Mouse (Mus musculus) spleen, adult 18-20 months (tissue): ENCODE results near the gene Dnajc2.
"Not testable (repeated sequence)": the region's sequence is repeated elsewhere in the genome, so short reads cannot be mapped to it uniquely, and the experiment has no call there.

Experiments used
- DNase-seq, 2 experiments: peaks; one replicate each; pipeline ENCODE4 v3.0.0; 2022; ENCODE audit warnings: mixed read lengths in 2 of 2

The Dnajc2 gene

DNA sequence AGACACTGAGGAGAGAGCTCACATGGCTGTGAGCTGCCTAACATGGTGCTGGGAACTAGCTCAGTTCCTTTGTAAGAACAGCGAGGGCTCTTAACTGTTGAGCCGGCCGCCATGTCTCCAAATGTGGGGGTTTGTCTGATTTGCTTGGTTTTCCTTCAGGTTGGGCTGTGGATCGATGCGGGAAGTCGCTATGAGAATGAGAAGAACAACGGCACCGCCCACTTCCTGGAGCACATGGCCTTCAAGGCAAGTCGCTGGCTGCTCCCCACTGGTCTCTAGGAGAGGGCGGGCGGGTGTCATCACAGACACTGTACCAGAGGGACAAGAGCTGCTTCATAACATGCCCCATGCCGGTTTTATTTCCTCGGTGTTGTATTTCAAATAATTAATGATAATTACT lies 45.2 kb downstream of the Dnajc2 start:
- no peak for DNase-seq

DNA sequence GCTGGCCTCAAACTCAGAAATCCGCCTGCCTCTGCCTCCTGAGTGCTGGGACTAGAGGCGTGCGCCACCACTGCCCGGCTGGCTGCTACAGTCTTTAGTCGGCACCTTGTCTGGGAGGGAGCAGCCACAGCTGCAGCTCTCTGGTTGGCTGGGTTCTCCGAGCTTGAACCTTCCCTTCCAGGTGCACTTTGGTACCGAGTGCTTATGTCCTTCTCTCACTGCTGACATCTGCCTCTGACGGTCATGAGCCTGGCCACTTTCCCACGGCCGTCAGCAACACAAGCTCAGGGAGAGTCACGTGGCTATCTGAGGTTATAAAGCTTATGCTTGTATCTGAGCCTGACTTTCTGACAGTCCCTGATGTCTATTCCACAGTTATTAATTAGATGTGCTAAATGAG lies 45.9 kb downstream of the Dnajc2 start:
- DNase-seq: no peak

DNA sequence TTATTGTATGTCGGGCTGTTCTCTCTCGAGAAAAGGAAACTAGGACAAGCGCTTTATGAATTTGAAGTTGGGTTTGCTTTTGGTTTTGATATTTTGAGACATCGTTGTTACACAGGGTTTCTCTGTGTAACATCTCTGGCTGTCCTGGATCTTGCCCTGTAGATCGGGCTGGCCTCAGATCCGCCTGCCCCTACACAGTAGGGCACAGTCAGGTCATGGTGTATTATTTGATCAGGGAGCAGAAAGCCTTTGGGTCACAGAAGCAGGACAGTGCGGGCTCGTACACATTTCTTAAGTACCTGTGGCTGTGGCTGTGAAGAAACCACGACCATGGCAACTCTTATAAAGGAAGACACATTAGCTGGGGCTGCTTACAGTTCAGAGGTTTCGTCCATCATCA lies 47.4 kb downstream of the Dnajc2 start:
- no peak for DNase-seq

DNA sequence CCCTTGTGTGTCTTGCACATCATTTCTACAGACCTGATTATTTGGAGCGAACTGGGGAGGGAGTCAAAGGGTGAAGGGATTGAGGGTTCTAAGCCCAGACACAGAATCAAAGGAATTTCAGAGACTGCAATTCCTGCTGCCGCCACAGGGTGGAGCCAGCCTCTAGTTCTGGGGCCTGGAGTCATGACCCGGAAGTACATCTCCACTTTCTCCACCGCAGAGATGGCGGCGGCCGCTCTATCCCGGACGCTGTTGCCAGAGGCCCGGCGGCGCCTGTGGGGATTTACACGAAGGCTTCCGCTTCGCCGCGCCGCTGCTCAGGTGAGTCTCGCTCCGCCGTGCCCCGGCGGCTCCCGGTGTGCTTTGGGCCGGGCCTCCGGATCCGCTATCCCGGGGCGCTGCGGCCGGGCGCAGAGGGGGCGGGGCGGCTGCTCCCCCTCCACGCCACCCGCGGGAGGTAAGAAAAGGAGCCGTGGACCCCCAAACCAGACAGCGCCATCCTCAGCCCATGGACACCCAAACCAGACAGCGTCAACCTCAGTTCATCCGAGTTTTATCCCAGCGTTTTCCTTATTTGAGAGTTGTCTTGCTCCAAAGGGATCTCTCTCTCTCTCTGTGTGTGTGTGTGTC lies 48.0 kb downstream of the Dnajc2 start, which contains the start of gene Pmpcb:
Gene Pmpcb, plus strand, starts transcription at position 186 of the 630 bp plus-strand sequence.
- peak; percentile 72 to 85 for DNase-seq

DNA sequence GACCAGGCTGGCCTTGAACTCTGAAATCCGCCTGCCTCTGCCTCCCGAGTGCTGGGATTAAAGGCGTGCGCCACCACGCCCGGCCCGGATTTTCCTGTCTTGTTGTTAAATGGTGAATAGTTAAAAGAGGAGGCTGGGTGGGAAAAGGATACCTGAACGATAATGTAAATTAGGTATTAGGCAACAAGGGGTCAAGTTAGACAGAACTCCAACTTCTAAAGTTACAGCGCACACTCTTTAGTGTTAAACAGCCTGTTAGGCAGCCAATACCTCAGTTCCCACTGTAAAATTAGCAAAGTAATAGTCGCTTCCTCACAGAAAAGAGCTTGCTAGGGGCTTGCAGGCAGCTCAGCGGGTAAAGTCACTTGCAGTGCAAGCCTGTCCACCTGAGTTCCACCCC lies 49.0 kb downstream of the Dnajc2 start:
- no peak for DNase-seq

DNA sequence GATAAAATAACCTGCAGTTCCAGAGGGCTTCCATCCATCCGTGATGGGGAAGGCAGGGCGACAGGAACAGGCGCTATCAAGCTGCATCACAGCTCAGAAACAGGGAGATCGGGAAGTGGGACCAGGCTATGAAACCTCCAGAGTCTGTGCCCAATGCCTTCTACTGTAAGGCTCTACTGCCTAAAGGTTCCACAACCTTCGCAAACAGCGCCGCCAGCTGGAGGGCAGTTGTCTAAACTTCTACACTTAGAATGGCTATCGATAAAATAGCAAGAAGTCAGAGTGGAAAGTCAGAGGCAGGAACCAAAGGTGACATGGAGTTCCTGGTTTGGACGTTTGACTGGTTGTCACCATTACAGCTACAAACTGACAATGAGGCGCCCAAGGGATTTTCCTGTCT lies 49.5 kb downstream of the Dnajc2 start:
- DNase-seq: peak; percentile 48 to 66

DNA sequence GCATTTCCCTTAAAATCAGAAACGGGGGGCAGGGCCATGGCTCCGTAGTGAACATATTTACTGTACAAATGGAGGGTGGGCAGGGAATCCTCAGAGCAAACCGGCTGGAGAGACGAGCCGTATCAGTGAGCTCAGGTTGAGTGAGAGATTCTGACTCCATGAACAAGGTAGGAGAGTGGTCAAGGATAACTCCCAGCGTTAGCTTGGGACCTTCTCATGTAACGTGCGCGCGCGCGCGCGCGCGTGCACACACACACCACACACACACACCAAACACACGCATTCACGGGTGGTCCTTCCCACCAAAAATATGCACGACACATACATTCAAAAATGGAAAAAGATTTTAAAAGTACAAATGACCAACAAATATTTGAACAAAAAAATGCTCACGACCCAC lies 50.0 kb downstream of the Dnajc2 start:
- DNase-seq: no peak

DNA sequence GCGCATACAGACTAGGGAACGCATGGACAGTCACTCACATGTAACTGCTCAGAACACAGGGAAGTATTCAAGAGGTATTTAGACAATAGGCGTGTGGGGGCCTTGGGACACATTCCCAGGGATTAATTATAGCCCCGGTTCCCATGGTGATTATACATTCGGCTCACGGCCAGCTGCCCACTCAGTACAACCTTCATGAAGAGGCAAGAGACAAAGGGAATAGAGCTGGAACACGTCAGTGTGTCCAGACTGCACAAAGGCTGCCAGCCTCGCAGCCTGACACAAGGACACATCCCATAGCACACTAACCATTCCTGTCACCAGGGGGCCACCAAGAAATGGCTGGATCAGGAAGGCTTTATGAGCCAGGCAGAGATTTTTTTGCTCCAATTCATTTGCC lies 52.1 kb downstream of the Dnajc2 start:
- DNase-seq: no peak

DNA sequence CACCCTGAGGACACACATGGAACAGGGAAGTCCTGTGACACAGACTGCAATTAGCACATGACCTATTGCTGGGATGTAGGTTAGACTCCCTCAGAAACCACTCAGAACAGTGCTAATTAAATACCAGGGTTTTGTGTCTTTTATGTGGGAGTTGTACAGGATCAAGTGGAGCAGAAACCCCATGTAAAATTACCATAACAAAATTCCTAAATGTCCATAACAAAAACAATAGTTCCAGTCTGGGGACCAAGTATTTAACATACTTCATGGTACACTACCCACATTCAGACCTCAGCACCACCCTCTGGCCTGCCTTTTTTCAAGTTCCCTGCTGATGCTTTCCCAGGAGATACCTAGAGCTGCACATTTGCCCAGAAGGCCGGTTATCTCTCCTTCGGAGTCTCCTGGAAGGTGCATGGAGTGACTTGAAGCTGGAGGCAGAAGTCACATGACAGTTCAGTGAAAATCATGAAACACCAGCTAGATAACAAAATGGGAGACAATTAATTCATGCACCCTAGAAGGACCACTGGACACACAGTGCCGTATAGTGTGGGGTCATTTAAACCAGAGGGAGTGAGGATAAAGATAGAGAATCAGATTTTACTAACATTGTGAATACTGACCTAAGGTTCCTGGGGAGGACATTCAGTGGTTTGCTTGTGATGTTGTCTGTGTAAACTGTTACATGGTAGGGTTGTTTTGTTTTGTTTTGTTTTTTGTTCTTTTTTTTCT lies 52.7 kb downstream of the Dnajc2 start:
- DNase-seq: no peak

DNA sequence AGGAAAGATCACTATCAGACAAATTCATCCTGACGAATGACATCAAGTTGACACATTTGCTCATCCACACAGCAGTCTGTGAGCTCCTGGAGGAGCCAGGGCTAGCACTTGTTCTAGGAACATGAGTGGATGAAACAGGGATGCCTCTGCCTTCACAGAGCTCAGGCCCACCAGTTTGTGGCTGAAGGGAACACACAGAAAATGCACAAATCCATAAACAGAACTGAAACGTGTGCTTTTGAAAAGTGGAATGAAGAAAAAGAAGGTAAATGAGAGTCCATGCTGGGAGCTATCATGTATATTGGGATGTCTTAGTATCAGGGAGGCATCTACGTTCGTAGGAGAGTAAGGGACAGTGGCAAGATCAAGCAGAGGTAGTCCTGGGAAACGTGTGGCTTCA lies 55.9 kb downstream of the Dnajc2 start:
- no peak for DNase-seq

DNA sequence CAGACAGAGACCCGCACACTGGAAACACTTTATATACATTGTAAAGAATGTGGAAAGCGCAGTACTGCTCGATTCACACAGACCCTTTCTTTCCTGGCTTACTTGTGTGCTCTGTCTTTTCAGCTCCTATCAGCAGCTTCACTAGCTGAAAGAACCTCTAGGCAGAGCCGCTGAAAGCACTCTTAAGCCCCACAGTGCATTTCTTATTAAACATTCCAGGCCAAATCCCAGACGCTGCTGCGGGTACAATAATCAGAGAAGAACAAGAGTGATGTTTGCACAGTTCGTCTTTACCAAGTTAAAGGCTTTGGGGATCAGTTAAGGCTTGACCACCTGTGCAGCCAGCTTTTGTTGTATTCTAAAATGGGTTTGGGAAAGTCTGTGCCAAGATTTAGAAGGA lies 60.2 kb downstream of the Dnajc2 start:
- no peak for DNase-seq

DNA sequence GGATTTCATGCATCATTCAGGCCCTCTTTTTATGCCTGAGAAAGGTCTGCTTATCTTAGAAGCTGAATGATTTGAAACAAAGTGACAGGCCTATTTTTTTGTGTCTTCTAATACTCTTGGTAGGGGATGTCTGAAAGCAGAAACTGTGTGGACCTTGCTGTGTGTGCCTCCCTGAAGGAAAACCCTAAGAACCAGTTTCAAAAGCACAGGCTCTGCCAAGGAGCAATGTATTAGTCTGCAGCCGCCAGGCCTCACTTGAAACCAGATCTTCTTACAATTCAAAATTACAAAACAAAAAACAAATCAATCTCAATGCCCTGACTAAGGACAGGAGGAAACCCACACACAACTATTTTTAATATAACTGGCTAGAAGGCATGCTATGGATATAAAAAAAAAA lies 60.6 kb downstream of the Dnajc2 start:
- DNase-seq: no peak

DNA sequence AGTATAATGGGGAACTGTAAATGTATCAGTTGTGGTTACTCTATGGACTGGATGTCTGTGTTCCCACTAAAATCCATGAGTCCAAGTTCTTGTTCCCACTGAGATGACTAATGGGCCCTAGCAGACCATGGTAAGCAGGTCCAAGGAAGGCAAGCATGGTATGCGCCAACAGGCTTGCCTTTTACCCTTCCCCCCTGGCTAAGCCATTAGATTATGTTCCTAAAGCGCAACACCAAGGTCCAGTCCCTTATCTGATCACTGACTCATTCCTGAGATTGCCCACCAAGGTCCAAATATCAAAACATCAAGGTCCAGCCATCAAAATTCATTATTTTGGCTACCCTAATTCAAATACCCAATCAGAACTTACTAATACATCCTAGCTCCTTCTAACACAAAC lies 65.8 kb downstream of the Dnajc2 start:
- DNase-seq: no peak

DNA sequence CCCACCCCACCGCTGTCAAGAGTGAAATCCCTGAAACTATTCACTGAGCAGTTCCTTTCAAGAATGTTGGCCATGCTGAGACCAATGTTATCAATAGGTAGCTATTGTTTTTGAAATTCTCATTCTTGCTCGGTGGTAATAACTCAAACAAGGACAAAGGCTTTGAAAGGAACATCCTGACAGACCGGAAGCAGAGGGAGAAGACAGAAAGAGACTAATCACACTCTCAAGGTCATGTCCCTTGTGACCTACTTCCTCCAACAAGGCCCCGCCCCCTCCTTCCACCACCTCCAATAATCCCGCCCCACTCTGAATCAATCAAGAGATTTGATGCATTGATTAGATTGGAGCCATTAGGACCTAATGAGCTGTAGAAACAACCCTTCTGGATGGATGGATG lies 66.5 kb downstream of the Dnajc2 start:
- no peak for DNase-seq

DNA sequence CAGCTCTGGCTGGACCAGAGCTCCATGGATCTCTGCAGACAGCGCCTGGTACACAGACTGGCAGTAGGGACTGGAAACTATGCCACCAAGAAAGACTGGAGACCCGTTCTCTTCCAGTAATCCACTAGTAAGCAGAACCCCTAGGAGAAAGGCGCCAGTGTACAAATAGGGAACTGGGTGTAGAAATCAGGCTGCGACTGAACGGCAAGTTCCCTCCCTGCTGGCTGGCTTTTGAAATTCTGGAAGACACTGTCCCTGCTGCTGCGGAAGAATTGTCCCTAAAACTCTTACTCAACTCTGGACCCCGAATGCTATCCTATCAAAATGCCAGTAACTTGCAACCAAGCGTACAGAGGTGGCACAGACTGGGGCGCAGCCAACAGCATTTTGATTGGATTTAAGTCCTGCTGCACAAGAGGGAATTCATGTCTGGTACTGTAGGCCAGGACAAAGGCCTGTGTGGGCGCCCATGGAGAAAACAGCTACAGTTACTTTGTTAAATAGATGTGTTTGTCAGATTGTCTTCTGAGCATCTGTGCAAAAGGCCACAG lies 67.8 kb downstream of the Dnajc2 start:
- DNase-seq: no peak

DNA sequence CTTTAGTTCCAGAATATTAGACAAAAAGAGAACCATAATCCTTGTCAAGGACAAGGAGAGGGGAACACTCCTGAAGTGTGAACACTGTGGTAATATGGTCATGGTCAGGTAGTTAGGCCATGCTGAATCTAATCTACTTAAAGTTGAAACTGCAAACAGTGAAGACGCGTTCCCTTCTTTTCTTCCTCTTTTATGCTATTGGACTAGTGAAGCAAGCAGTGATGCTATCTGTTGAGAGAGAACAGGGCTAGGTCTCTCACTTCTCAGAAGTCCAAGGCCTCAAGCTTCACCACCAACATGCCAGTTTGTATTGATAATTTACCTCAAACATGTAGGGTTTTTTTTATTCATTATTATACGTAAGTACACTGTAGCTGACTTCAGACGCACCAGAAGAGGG lies 70.6 kb downstream of the Dnajc2 start:
- DNase-seq: no peak

DNA sequence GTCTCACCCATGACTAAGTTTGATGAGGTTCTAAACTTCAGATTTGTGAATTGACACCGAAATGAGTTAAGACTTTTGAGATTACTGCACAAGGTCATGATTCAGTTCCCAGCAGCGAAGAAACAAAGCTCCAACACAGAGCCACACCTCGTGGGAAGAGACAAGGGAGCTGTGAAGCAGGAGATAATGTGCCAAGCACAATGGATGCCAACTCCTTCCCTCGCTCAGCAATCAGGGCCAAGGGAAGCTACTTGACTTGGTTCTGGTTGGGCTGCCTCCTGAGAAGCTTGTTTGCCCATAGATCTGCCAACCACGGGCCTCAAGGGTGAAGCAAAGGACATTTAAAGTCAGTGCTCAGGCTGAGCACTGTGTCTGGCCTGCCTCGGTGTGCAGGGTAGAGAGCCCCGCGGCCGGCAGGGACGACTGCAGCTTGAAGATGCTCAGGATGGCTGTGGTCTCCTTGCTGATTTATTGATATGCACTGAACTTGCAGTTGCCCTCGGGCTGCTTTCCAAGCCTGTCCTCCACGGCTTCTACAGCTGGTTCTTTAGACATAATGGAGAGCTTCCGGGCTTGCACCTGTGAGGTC lies 72.8 kb downstream of the Dnajc2 start:
- DNase-seq: no peak

DNA sequence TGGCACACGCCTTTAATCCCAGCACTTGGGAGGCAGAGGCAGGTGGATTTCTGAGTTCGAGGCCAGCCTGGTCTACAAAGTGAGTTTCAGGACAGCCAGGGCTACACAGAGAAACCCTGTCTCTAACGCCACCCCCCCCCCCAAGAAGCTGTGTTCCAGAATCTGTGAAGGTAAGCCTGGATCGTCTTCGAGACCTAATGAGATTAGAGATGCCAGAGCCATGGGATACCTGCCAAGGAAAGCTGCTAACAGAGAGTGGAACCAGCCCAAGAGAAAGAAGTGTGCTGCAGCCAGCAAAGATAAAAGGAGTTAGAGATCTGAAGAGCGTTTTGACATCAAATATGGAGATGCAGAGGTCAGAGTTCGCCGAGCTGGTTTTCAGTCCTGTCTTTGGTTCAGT lies 77.0 kb downstream of the Dnajc2 start:
- DNase-seq: not testable (repeated sequence)
